Mouse (Mus musculus) heart, adult 18-20 months (tissue): ENCODE measurements around the gene Atg4a. TPM values are rescaled to one million over a fixed set of nuclear protein-coding genes. Genes with fewer than 3 reads are reported as not detected.

ENCODE experiments used
- DNase-seq, 2 experiments: peaks; one replicate each; pipeline ENCODE4 v3.0.0; 2021 to 2022; ENCODE audit warnings: mixed read lengths in 1 of 2
- long read RNA-seq, 2 experiments: library from polyadenylated mRNA; stranded (forward); transcript quantifications; one replicate each; pipeline ENCODE4 v2.0.0; 2021
- total RNA-seq, 2 experiments: library from RNA; stranded (reverse); gene quantifications; 2 replicates each; pipeline ENCODE4 v1.2.3; 2021

Gene Atg4a
- 10 to 100 TPM; 10.8 to 12.2 TPM for total RNA-seq
- long read RNA-seq, experiment 1, transcript Atg4a-201 (13 exons, 2,202 nt), result major isoform, 22 of 26 reads
- long read RNA-seq, experiment 1, partial matches to known transcripts, result 3 of 26 reads
- long read RNA-seq, experiment 1, other reads (novel, unspliced or antisense), result 1 of 26 reads
- long read RNA-seq, experiment 2, transcript Atg4a-201 (13 exons, 2,202 nt), result major isoform, 11 of 14 reads
- long read RNA-seq, experiment 2, partial matches to known transcripts, result 2 of 14 reads
- long read RNA-seq, experiment 2, other reads (novel, unspliced or antisense), result 1 of 14 reads

GRCm38 (mm10) chrX:140956272-140956940, at the start of gene Atg4a, which contains the start of gene Psmd10:
TSS of gene Atg4a (plus strand) at chrX:140956907.
TSS of gene Psmd10 (minus strand) at chrX:140956728.
- peak; percentile 93 to 96 for DNase-seq

- DNase-seq, result no peak
Observed at GRCm38 (mm10) chrX:140907360-140907759, 49.3 kb upstream of the Atg4a start, which contains the start of gene Vsig1. TSS of gene Vsig1 (plus strand) at chrX:140907608.

- peak in 1 of 2 experiments; percentile 3 for DNase-seq
Observed at GRCm38 (mm10) chrX:140921321-140921720, 35.4 kb upstream of the Atg4a start.

GRCm38 (mm10) chrX:140932066-140932465, 24.6 kb upstream of the Atg4a start:
- DNase-seq, result peak in 1 of 2 experiments; percentile 5

GRCm38 (mm10) chrX:140933263-140933662, 23.4 kb upstream of the Atg4a start:
- no peak for DNase-seq

- DNase-seq, result no peak
Observed at GRCm38 (mm10) chrX:140936271-140936670, 20.4 kb upstream of the Atg4a start.

- no peak for DNase-seq
Observed at GRCm38 (mm10) chrX:140953618-140954017, 3.1 kb upstream of the Atg4a start.

GRCm38 (mm10) chrX:140956959-140957358, 252 bp downstream of the Atg4a start:
- no peak for DNase-seq

GRCm38 (mm10) chrX:140978943-140979342, 22.2 kb downstream of the Atg4a start:
- DNase-seq, result no peak

- peak; percentile 48 to 69 for DNase-seq
Observed at GRCm38 (mm10) chrX:140979546-140979945, 22.8 kb downstream of the Atg4a start.

GRCm38 (mm10) chrX:140980163-140980562, 23.5 kb downstream of the Atg4a start:
- peak in 1 of 2 experiments; percentile 13 for DNase-seq

- peak in 1 of 2 experiments; percentile 13 for DNase-seq
Observed at GRCm38 (mm10) chrX:140983206-140983960, 26.7 kb downstream of the Atg4a start.

- no peak for DNase-seq
Observed at GRCm38 (mm10) chrX:140984795-140985194, 28.1 kb downstream of the Atg4a start.

GRCm38 (mm10) chrX:140985256-140985655, 28.5 kb downstream of the Atg4a start:
- DNase-seq, result no peak

GRCm38 (mm10) chrX:140996909-140997516, 40.3 kb downstream of the Atg4a start:
- DNase-seq, result no peak

- no peak for DNase-seq
Observed at GRCm38 (mm10) chrX:140997912-140998545, 41.3 kb downstream of the Atg4a start.

- no peak for DNase-seq
Observed at GRCm38 (mm10) chrX:140998885-140999284, 42.2 kb downstream of the Atg4a start.

- DNase-seq, result no peak
Observed at GRCm38 (mm10) chrX:141149705-141150104, 193.0 kb downstream of the Atg4a start.

GRCm38 (mm10) chrX:141150290-141150689, 193.6 kb downstream of the Atg4a start:
- DNase-seq, result no peak

- no peak for DNase-seq
Observed at GRCm38 (mm10) chrX:141151182-141151581, 194.5 kb downstream of the Atg4a start.

- peak; percentile 6 to 28 for DNase-seq
Observed at GRCm38 (mm10) chrX:141156696-141157095, 200.0 kb downstream of the Atg4a start.

- no peak for DNase-seq
Observed at GRCm38 (mm10) chrX:141157626-141158025, 200.9 kb downstream of the Atg4a start.
